Mouse (Mus musculus) lung, postnatal 4 days (tissue): ENCODE results near the gene Gxylt1.
"Not testable (repeated sequence)": the region's sequence is repeated elsewhere in the genome, so short reads cannot be mapped to it uniquely, and the experiment has no call there.

Experiments
- DNase-seq, 2 experiments: peaks; one replicate each; pipeline ENCODE4 v3.0.0; 2021

Gxylt1 gene

DNA sequence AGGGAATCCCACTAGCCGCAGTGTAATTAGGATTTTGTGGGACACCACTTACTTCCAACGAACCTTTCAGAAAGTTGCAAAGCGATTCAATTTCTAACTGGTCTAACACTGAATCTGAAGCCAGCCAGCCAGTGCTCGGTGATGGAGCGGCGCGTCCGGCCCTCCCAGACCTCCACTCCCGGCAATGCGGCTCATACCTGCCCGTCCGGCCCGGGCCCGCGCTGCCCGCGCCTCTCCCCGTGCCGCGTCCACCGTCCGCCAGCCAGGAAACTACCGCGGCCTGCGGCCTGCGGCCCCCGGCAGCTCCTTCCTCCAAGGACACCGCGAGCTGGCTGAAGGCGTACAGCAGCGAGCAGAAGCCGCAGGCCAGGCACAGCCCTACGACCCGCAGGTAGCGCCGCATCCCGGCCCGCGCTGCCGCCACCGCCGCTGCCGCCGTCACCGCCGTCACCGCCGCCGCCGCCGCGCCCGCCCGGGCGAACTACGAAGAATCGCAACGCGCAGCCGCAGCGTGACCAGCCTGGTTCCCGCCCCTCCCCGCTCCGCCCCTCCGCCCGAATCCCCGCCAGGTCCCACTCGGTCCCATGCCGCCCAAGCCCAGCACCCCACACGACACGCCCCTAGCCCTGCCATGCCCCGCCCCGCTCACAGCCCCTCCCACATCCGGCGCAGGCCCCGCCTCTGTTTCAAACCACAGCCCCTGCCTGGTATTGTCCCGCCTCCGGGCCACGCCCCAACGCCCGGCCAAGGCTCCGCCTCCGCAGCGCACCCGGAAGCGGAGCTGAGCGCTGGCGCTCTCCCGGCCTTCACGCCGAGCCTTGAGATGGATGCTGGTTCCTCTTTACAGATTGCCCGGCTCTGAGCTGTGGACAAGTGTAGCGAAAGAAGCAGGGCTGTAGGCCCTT lies at the start of gene Gxylt1:
Gene Gxylt1, minus strand, starts transcription at position 501 of the 905 bp plus-strand sequence.
- peak; percentile 99 to 100 for DNase-seq

- peak in 1 of 2 experiments; percentile 16 for DNase-seq
Observed at GRCm38 (mm10) chr15:93318781-93319180, 43.8 kb upstream of the Gxylt1 start.

GRCm38 (mm10) chr15:93310304-93310703 lies 35.3 kb upstream of the Gxylt1 start:
- DNase-seq, result not testable (repeated sequence)

DNA sequence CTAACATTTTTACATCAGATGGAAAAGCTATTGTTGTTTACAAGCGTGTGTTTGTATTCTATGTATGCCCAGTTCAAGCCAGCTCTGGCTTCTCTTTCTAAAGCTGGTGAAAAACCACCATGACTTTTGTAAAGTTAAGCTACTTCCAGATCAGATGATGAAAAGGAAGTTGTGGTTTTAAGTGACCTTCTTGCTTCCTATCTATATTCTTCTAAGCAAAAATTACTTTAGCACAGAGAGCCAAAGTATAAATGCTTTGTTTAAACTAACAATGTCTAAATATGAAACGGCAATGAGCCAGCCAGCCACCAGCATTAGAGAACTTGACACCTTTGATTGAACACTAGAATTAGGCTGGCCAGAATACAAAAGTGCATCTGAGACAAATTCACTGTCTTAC lies 23.2 kb upstream of the Gxylt1 start:
- no peak for DNase-seq

DNA sequence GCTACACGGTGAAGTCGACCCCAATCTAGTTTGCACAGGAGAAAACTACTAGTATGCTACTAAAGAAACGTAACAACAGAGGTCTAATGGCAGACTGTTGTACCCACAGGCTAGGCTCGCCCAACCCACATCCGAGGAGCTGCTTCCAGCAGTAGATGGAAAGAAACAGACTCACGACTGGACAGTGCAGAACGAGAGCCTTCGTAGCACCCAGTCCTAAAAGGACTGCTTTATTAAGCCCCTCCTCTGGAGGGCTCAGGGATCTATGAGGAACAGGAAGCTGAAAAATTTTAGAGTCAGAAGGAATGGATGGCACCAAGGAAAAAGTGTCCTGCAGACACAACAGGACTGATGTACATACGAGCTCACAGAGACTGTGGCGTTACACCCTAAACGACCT lies 19.5 kb upstream of the Gxylt1 start:
- no peak for DNase-seq

DNA sequence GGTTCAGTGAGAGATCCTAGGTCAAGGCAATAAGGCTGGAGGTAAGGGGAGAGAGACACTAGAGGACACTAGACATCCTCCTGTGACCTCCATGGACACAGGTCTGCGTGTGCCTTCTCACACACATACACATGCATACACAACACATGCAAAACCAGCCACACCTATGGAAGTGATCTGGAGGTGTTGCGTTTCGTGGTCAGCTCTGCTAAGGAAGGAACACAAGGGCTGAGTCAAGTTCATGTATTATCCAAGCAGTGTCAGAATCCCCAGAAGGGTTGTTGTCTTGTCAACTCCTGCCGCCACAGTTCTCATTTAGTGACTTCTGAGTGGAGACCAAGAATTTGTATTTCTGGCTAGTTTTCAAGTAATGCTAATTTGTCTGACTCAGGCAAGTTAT lies 13.3 kb upstream of the Gxylt1 start:
- DNase-seq, result no peak

- no peak for DNase-seq
Observed at GRCm38 (mm10) chr15:93287628-93288027, 12.6 kb upstream of the Gxylt1 start.

- no peak for DNase-seq
Observed at GRCm38 (mm10) chr15:93285244-93285643, 10.3 kb upstream of the Gxylt1 start.

GRCm38 (mm10) chr15:93284326-93284725 lies 9.3 kb upstream of the Gxylt1 start:
- no peak for DNase-seq

DNA sequence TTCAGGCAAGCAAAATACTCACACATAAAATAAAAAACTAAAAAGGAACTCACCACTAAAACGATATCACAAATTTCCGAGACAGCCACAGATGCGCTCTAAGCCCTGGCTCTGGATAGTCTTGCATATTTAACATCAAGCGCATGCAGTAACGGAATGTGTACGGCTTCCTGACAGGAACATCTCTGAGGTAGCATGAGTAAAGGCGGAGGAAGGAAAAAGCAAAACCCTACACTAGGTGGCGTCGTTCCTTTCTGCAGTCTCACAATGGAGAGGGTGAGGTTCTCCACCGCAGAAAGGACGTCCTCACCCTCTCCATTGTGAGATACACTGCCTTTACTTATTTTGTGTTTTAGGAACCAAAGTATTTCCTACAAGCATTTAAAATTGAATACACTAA lies 8.4 kb upstream of the Gxylt1 start:
- peak in 1 of 2 experiments; percentile 33 for DNase-seq

- DNase-seq, result peak in 1 of 2 experiments; percentile 21
Observed at GRCm38 (mm10) chr15:93276276-93276675, 1.3 kb upstream of the Gxylt1 start.

DNA sequence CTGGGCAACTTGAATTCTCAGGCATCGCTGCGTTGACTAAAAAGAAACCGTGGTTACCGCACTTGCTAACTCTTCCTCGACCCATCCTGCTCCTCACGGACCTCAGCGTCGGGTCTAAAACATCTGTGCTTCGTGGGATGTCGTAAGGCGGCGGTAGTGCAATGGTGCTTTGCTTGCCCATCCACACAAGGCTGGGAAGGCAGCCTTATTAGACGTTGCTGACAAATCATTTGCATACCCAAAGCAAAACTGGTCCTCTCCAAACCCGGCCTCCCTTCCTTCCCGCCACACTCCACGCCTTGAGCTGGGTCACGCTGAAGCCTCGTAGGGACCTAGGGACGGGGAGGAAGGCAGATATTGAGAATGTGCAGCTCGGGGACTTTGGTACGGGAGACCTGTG lies 644 bp upstream of the Gxylt1 start:
- DNase-seq, result no peak

DNA sequence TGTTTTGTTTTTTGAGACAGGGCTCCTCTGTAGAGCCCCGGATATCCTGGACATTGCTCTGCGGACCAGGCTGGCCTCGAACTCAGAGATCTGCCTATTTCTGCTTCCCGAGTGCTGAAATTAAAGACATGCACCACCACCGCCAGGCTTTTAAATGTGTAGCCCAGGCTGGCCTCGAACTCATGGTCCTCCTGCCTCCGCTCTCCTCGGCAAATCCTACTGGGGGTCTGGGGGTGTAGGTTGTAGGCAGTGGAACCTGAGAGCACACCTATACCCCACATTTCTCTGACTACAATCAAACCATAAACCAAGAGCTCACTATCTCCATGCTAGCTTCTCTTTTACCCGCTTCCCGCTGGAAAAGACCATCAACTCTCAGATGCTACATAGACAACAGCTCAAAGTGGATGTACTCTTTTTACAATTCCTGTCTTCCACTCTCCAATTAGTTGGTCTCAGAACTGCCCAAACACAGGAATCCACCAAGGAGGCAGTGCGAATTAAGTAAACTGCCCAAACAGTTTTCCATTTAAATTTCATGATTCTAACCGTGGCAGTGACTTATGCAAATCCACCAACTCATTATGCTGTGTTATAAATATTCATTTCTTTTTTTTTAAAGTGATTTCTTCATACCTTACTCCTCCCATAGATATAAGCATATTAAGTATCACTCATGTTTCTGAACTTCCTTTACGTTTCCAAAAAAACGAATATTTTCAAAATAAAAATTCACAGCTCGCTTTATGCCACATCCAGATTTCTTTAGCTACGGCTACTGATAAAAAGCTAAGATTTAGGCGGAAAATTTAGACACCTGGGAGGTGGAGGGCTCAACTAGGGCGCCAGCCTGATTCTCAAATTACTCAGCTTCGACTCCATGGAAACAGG lies 946 bp downstream of the Gxylt1 start:
- no peak for DNase-seq

DNA sequence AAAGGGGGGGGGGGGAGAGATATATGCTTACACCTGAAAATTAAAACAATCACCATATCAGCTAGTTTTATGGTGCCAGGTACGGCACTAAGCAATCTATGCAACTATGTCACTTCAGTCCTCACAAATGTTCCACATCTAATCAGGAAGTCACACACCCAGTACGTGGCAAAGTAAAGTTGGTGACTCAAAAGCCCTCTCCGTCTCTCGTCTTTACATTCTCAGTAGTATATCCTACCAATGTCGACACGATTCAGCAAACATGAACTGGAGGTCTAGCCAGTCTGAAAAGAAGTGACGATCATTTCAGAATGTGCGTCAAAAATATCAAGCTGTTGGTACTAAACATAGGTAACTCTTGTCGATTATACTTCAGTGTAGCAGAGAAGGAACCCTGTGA lies 2.0 kb downstream of the Gxylt1 start:
- DNase-seq, result no peak

DNA sequence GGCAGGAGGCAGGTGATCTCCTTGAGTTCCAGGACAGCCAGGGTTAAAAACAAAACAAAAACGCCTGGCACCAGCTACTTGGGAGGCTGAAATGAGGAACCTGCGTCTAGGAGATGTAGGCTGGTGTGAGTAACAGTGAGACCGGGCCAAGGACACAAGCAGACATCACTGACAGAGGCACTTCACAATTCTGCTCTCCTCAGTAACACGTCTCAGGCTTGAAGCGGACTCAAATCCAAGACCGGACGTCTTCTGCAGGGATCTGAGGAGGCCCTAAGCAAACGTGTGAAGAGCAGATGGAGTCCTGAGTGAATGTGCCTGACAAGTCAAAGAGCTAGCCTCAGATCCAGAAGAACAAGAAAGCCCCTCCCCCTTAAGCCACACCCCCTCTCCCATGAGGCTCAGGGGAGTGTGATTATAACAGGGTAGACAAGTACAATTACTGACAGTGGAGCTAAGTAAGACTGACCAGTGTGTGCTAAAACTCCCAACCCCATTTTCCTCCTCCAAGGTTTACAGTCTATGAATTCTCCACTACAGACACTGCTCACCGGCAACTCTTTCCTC lies 4.6 kb downstream of the Gxylt1 start:
- DNase-seq, result no peak

- DNase-seq, result no peak
Observed at GRCm38 (mm10) chr15:93269572-93269971, 5.4 kb downstream of the Gxylt1 start.

DNA sequence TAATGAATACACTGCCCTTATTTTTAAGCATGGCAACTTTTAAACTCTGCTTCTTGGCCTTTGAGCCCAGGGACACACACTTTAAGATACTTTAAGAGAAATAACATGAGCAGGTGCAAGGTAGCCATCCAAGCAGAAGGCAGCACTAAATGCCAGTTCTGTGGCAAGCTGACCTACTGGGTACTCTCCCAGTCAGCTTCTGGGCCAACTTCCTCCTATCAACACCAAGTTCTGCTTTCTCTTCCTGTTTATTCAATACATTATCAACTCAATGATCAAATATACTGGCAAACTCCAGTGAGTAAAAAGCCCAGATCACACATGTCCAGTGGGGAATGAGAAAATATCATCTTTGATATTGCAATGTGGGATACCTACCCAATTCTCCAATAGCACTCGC lies 7.0 kb downstream of the Gxylt1 start:
- DNase-seq, result no peak

- DNase-seq, result no peak
Observed at GRCm38 (mm10) chr15:93267479-93267878, 7.5 kb downstream of the Gxylt1 start.

GRCm38 (mm10) chr15:93266361-93266760 lies 8.6 kb downstream of the Gxylt1 start:
- no peak for DNase-seq

- peak in 1 of 2 experiments; percentile 72 for DNase-seq
Observed at GRCm38 (mm10) chr15:93265728-93266127, 9.3 kb downstream of the Gxylt1 start.

- no peak for DNase-seq
Observed at GRCm38 (mm10) chr15:93265231-93265630, 9.7 kb downstream of the Gxylt1 start.

GRCm38 (mm10) chr15:93264221-93264620 lies 10.8 kb downstream of the Gxylt1 start:
- no peak for DNase-seq

DNA sequence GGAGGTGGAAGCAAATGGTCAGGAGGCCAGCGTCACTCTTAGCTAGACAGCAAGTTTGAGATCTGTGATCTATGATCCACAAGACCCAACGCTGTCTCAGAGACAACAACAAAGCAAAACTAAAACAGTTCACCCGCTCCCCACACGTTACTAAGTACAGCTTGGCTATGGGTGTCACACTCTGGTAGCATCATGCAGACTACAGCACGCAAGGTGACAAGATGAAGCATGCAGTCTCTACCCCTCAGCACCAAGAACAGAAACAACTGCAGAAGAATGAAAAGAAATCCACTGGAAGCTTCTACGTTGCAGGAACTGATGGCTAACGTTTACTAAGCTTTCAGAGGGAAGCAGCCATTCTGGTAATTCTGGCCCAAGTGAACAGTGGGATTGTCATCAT lies 11.4 kb downstream of the Gxylt1 start:
- DNase-seq, result no peak
